Mouse (Mus musculus) mammary gland, adult 2 months (tissue): Measurements from ENCODE around the gene Vmn1r196. TPM values are rescaled to one million over a fixed set of nuclear protein-coding genes. Genes with fewer than 3 reads are reported as not detected.

ENCODE experiments used
- polyA plus RNA-seq: library from polyadenylated mRNA; depleted of rRNA; stranded (reverse); fragments of >200 nt; gene quantifications from 2 replicates; pipeline ENCODE4 v1.2.3, GENCODE M21; 2012; ENCODE audit warnings: low replicate concordance; rRNA removed

The Vmn1r196 gene
- not detected in 2 replicates for polyA plus RNA-seq

GRCm38 (mm10) chr13:22289620-22290019 is at the start of gene Vmn1r196:
Gene Vmn1r196 (plus strand): TSS chr13:22289920.

GRCm38 (mm10) chr13:22243915-22244314 is 45.8 kb upstream of the Vmn1r196 start, which contains the start of gene Vmn1r194:
Gene Vmn1r194 (plus strand): TSS chr13:22244215.

GRCm38 (mm10) chr13:22270222-22270621 is 19.5 kb upstream of the Vmn1r196 start, which contains the start of gene Vmn1r195:
Gene Vmn1r195 (plus strand): TSS chr13:22270522.

GRCm38 (mm10) chr13:22324289-22324688 is 34.6 kb downstream of the Vmn1r196 start, which contains the start of gene Vmn1r197:
Gene Vmn1r197 (plus strand): TSS chr13:22324589.

Other genes with a start within 250 kb of the Vmn1r196 start
- gene Hist1h4i, start 248.6 kb upstream of the Vmn1r196 start, polyA plus RNA-seq, result 8.5 and 8.7 TPM in 2 replicates
- gene Hist1h2ag, start 247.0 kb upstream of the Vmn1r196 start, polyA plus RNA-seq, result 0.57 and 4.6 TPM in 2 replicates
- gene Hist1h2bj, start 246.7 kb upstream of the Vmn1r196 start, polyA plus RNA-seq, result 2.8 and 6.5 TPM in 2 replicates
- gene Vmn1r188, start 205.5 kb upstream of the Vmn1r196 start, polyA plus RNA-seq, result not detected in 2 replicates
- not detected in 2 replicates for gene Vmn1r189, start 184.1 kb upstream of the Vmn1r196 start, polyA plus RNA-seq
- gene Vmn1r191, start 106.0 kb upstream of the Vmn1r196 start, polyA plus RNA-seq, result not detected in 2 replicates
- not detected in 2 replicates for gene Vmn1r192, start 98.8 kb upstream of the Vmn1r196 start, polyA plus RNA-seq
- not detected in 2 replicates for gene Vmn1r193, start 66.8 kb upstream of the Vmn1r196 start, polyA plus RNA-seq
- not detected in 2 replicates for gene Vmn1r194, start 45.7 kb upstream of the Vmn1r196 start, polyA plus RNA-seq
- gene Vmn1r195, start 19.4 kb upstream of the Vmn1r196 start, polyA plus RNA-seq, result not detected in 2 replicates
- not detected in 2 replicates for gene Vmn1r197, start 34.7 kb downstream of the Vmn1r196 start, polyA plus RNA-seq
- gene Vmn1r198, start 60.4 kb downstream of the Vmn1r196 start, polyA plus RNA-seq, result not detected in 2 replicates
- gene Vmn1r199, start 89.9 kb downstream of the Vmn1r196 start, polyA plus RNA-seq, result not detected in 2 replicates
- gene Vmn1r200, start 100.5 kb downstream of the Vmn1r196 start, polyA plus RNA-seq, result not detected in 2 replicates
- not detected in 2 replicates for gene Vmn1r201, start 182.0 kb downstream of the Vmn1r196 start, polyA plus RNA-seq
- gene Vmn1r202, start 215.5 kb downstream of the Vmn1r196 start, polyA plus RNA-seq, result not detected in 2 replicates
- gene Vmn1r203, start 228.2 kb downstream of the Vmn1r196 start, polyA plus RNA-seq, result not detected in 2 replicates